Mouse (Mus musculus): Measurements from ENCODE around the gene S100z. TPM values are rescaled to one million over a fixed set of nuclear protein-coding genes. Genes with fewer than 3 reads are reported as not detected.

The S100z gene
- total RNA-seq, 2 experiments from 2014 or later, result not detected

GRCm38 (mm10) chr13:95450636-95451210 lies 27.8 kb downstream of the S100z start:
- intact Hi-C loops (cut with DNase I), result no loop called here

GRCm38 (mm10) chr13:95449730-95450129 lies 28.8 kb downstream of the S100z start:
- DNase-seq, result no peak
- intact Hi-C loops (cut with DNase I), result no loop called here

More at GRCm38 (mm10) chr13:95450636-95451210, 27.8 kb downstream of the S100z start:
- DNase-seq, result peak in 1 of 2 experiments; percentile 8

GRCm38 (mm10) chr13:95444824-95445223 lies 33.7 kb downstream of the S100z start, which contains the start of gene Crhbp:
Gene Crhbp (minus strand): TSS chr13:95444924.
- intact Hi-C loops (cut with DNase I), result no loop called here
- DNase-seq, result no peak

GRCm38 (mm10) chr13:95444291-95444690 lies 34.2 kb downstream of the S100z start:
- no peak for DNase-seq
- intact Hi-C loops (cut with DNase I), result no loop called here

- peak in 1 of 2 experiments; percentile 36 for DNase-seq
Observed at GRCm38 (mm10) chr13:95443376-95444233, 34.9 kb downstream of the S100z start.

GRCm38 (mm10) chr13:95442901-95443300 lies 35.6 kb downstream of the S100z start:
- intact Hi-C loops (cut with DNase I), result no loop called here
- no peak for DNase-seq

More at GRCm38 (mm10) chr13:95443376-95444233, 34.9 kb downstream of the S100z start:
- intact Hi-C loops (cut with DNase I), result no loop called here

GRCm38 (mm10) chr13:95439569-95439968 lies 39.0 kb downstream of the S100z start:
- no peak for DNase-seq
- intact Hi-C loops (cut with DNase I), result no loop called here

- no peak for DNase-seq
- intact Hi-C loops (cut with DNase I), result no loop called here
Observed at GRCm38 (mm10) chr13:95431760-95432159, 46.8 kb downstream of the S100z start.

GRCm38 (mm10) chr13:95427499-95427898 lies 51.0 kb downstream of the S100z start:
- no peak for DNase-seq
- intact Hi-C loops (cut with DNase I), result no loop called here

Other genes with a start within 250 kb of the S100z start
- 1 to 10 TPM; 6.5 to 7.9 TPM for gene Pde8b, start 228.4 kb downstream of the S100z start, total RNA-seq (2021)
- 10 to 100 TPM; 29.2 to 30.0 TPM for gene Zbed3, start 155.1 kb downstream of the S100z start, total RNA-seq (2021)
- 10 to 100 TPM; 25.7 to 28.2 TPM for gene Aggf1, start 103.4 kb downstream of the S100z start, total RNA-seq (2021)
- not detected for gene Crhbp, start 33.8 kb downstream of the S100z start, total RNA-seq (2021)
- gene F2rl1, start 46.5 kb upstream of the S100z start, total RNA-seq (2021), result 1 to 10 TPM in 1 of 2 experiments, under 1 TPM in 1; 0.96 to 1.0 TPM
- 10 to 100 TPM; 49.6 to 50.1 TPM for gene F2r, start 139.8 kb upstream of the S100z start, total RNA-seq (2021)
- under 1 TPM in 1 of 2 experiments, not detected in 1; 0.17 TPM for gene F2rl2, start 218.1 kb upstream of the S100z start, total RNA-seq (2021)